Comparison of ENCODE assay signal across 9 mouse cellular contexts in genomic region chr2:181334023-181334422, GRCm38 (mm10). TPM values are rescaled to one million over a fixed set of nuclear protein-coding genes. Genes with fewer than 3 reads are reported as not detected.
A peak's percentile ranks its signal among the peaks of the same experiment; 100 is the strongest.
DNase-seq lines count a peak whose midpoint lies in the region; ATAC-seq and TF ChIP-seq lines count a peak whose summit lies in the region.
"Had no signal": no experiment of that assay in that cellular context is flagged by ENCODE, and none has a peak within 500 bp of the region (broad histone marks: within the 10 kb centered on the region; RNA-seq: fewer than 3 reads in every experiment).

No protein-coding gene starts in this region.

- peak; percentile 79 for TF ChIP-seq CTCF in midbrain, postnatal 0 days (IDR thresholded peaks at IDR 0.05)

- no peaks in the 10 kb centered on the region for H3K9me3 ChIP-seq in intestine, embryonic 16.5 days (ENCODE audit: control insufficient read depth, low read length)
- H3K9me3 ChIP-seq in midbrain, postnatal 0 days (ENCODE audit: low read length), result no peaks in the 10 kb centered on the region
- H3K9me3 ChIP-seq in stomach, embryonic 15.5 days, result no peaks in the 10 kb centered on the region
- H3K9me3 ChIP-seq: embryonic facial prominence, embryonic 15.5 days had no signal

- WGBS in intestine, embryonic 16.5 days, result 63% methylated on average over 3 of the region's 3 CpGs
- WGBS in midbrain, postnatal 0 days, result 65% methylated on average over 3 of the region's 3 CpGs
- WGBS in stomach, embryonic 15.5 days, result 63% methylated on average over 3 of the region's 3 CpGs

- H3K4me3 ChIP-seq in intestine, embryonic 16.5 days (ENCODE audit: low read length), result no peak overlapping the region
- H3K4me3 ChIP-seq in midbrain, postnatal 0 days (ENCODE audit: low read depth, low read length), result no peak overlapping the region
- no peak overlapping the region for H3K4me3 ChIP-seq in stomach, embryonic 15.5 days (replicated peaks)
- H3K4me3 ChIP-seq: embryonic facial prominence, embryonic 15.5 days had no signal

- H3K36me3 ChIP-seq in intestine, embryonic 16.5 days (ENCODE audit: control insufficient read depth, insufficient read depth, low read length), result 0 out of 2 replicates have a peak, but pooled peaks cover 5% of the 10 kb centered on the region
- peaks cover 42% of the 10 kb centered on the region for H3K36me3 ChIP-seq in midbrain, postnatal 0 days (ENCODE audit: insufficient read depth, low read length)
- peaks cover 36% of the 10 kb centered on the region for H3K36me3 ChIP-seq in stomach, embryonic 15.5 days

- intact Hi-C loops in left cerebral cortex, postnatal 25 days (cut with DNase I), result no loop called here

- H3K4me1 ChIP-seq in intestine, embryonic 16.5 days (ENCODE audit: control insufficient read depth, insufficient read depth, low read length), result no peaks in the 10 kb centered on the region
- no peaks in the 10 kb centered on the region for H3K4me1 ChIP-seq in midbrain, postnatal 0 days (ENCODE audit: insufficient read depth, low read length)
- no peaks in the 10 kb centered on the region for H3K4me1 ChIP-seq in stomach, embryonic 15.5 days
- H3K4me1 ChIP-seq: embryonic facial prominence, embryonic 15.5 days had no signal

- H3K27ac ChIP-seq in intestine, embryonic 16.5 days (ENCODE audit: low read length), result no peak overlapping the region
- H3K27ac ChIP-seq in midbrain, postnatal 0 days (ENCODE audit: low read depth, low read length), result no peak overlapping the region
- H3K27ac ChIP-seq in stomach, embryonic 15.5 days, result no peak overlapping the region
- H3K27ac ChIP-seq: embryonic facial prominence, embryonic 15.5 days had no signal

- peak; percentile 78 for DNase-seq in testis, postnatal 10 days (ENCODE audit: low spot score)
- DNase-seq in testis, postnatal 14 days (ENCODE audit: low spot score), result no peak
- peak; percentile 69 for DNase-seq in cerebellum, adult 8-10 months
- DNase-seq in left cerebral cortex, postnatal 25 days (ENCODE audit: low spot score in 2 of 2), result peak; percentile 76 to 82
- peak; percentile 76 for DNase-seq in midbrain, postnatal 0 days (ENCODE audit: low spot score)

- ATAC-seq in frontal cortex, adult (ENCODE audit: low TSS enrichment), result peak; percentile 85; the same call in 1 of the 2 replicates
- peak; percentile 56 for ATAC-seq in intestine, embryonic 16.5 days
- ATAC-seq in midbrain, postnatal 0 days (ENCODE audit: low FRiP score), result no peak
- ATAC-seq in stomach, embryonic 15.5 days (ENCODE audit: insufficient read depth, low FRiP score, low read depth), result 0 out of 2 replicates have a peak, but pooled peaks have one; percentile 53

- no peaks in the 10 kb centered on the region for H3K27me3 ChIP-seq in intestine, embryonic 16.5 days (replicated peaks; ENCODE audit: control insufficient read depth, insufficient read depth, low read length)
- H3K27me3 ChIP-seq in midbrain, postnatal 0 days (ENCODE audit: insufficient read depth, low read length), result no peaks in the 10 kb centered on the region
- H3K27me3 ChIP-seq in stomach, embryonic 15.5 days (replicated peaks), result no peaks in the 10 kb centered on the region
- H3K27me3 ChIP-seq: embryonic facial prominence, embryonic 15.5 days had no signal

- H3K9ac ChIP-seq in intestine, embryonic 16.5 days (ENCODE audit: low read depth, low read length), result no peak overlapping the region
- no peak overlapping the region for H3K9ac ChIP-seq in midbrain, postnatal 0 days (replicated peaks; ENCODE audit: low read length, poor library complexity, severe bottlenecking)
- H3K9ac ChIP-seq in stomach, embryonic 15.5 days, result no peak overlapping the region
- H3K9ac ChIP-seq: embryonic facial prominence, embryonic 15.5 days had no signal

- no peak overlapping the region for H3K4me2 ChIP-seq in intestine, embryonic 16.5 days (ENCODE audit: low read depth, low read length)
- no peak overlapping the region for H3K4me2 ChIP-seq in midbrain, postnatal 0 days (ENCODE audit: low read depth, low read length, poor library complexity, severe bottlenecking)
- no peak overlapping the region for H3K4me2 ChIP-seq in stomach, embryonic 15.5 days
- H3K4me2 ChIP-seq: embryonic facial prominence, embryonic 15.5 days had no signal

RNA-seq across cellular contexts. Expression of gene Rtel1, which starts 14.5 kb away (rescaled TPM):
- 31.0 and 32.0 TPM in 2 replicates for polyA plus RNA-seq in intestine, embryonic 16.5 days (2015; fragmentation: Nextera tagmentation; extraction: Ambion mirVana)
- total RNA-seq in left cerebral cortex, postnatal 25 days (2021), result 10 to 100 TPM; 29.8 to 34.9 TPM
- total RNA-seq in midbrain, postnatal 0 days (2014; rRNA removed), result 46.6 and 59.4 TPM in 2 replicates
- polyA plus RNA-seq in midbrain, postnatal 0 days (2015; fragmentation: Nextera tagmentation; extraction: Ambion mirVana), result 26.5 and 27.4 TPM in 2 replicates
- 35.4 and 39.2 TPM in 2 replicates for polyA plus RNA-seq in stomach, embryonic 15.5 days (2015; fragmentation: Nextera tagmentation; extraction: Ambion mirVana)

RNA-seq across cellular contexts. Expression of gene Stmn3, which starts 19.7 kb away (rescaled TPM):
- 36.3 and 40.2 TPM in 2 replicates for polyA plus RNA-seq in intestine, embryonic 16.5 days (2015; fragmentation: Nextera tagmentation; extraction: Ambion mirVana)
- total RNA-seq in left cerebral cortex, postnatal 25 days (2021), result 100 to 1,000 TPM; 631 to 689 TPM
- total RNA-seq in midbrain, postnatal 0 days (2014; rRNA removed), result 1,320 and 1,471 TPM in 2 replicates
- 1,883 and 2,098 TPM in 2 replicates for polyA plus RNA-seq in midbrain, postnatal 0 days (2015; fragmentation: Nextera tagmentation; extraction: Ambion mirVana)
- 37.6 and 39.0 TPM in 2 replicates for polyA plus RNA-seq in stomach, embryonic 15.5 days (2015; fragmentation: Nextera tagmentation; extraction: Ambion mirVana)

RNA-seq across cellular contexts. Expression of gene Zgpat, which starts 30.7 kb away (rescaled TPM):
- polyA plus RNA-seq in intestine, embryonic 16.5 days (2015; fragmentation: Nextera tagmentation; extraction: Ambion mirVana), result 36.9 and 38.5 TPM in 2 replicates
- 10 to 100 TPM; 64.8 to 68.0 TPM for total RNA-seq in left cerebral cortex, postnatal 25 days (2021)
- 79.2 and 102 TPM in 2 replicates for total RNA-seq in midbrain, postnatal 0 days (2014; rRNA removed)
- polyA plus RNA-seq in midbrain, postnatal 0 days (2015; fragmentation: Nextera tagmentation; extraction: Ambion mirVana), result 44.3 and 48.8 TPM in 2 replicates
- polyA plus RNA-seq in stomach, embryonic 15.5 days (2015; fragmentation: Nextera tagmentation; extraction: Ambion mirVana), result 36.2 and 38.5 TPM in 2 replicates

RNA-seq across cellular contexts. Expression of gene Arfrp1, which starts 31.2 kb away (rescaled TPM):
- 52.5 and 54.0 TPM in 2 replicates for polyA plus RNA-seq in intestine, embryonic 16.5 days (2015; fragmentation: Nextera tagmentation; extraction: Ambion mirVana)
- 10 to 100 TPM; 39.5 to 41.4 TPM for total RNA-seq in left cerebral cortex, postnatal 25 days (2021)
- 25.4 and 27.2 TPM in 2 replicates for total RNA-seq in midbrain, postnatal 0 days (2014; rRNA removed)
- polyA plus RNA-seq in midbrain, postnatal 0 days (2015; fragmentation: Nextera tagmentation; extraction: Ambion mirVana), result 72.1 and 77.1 TPM in 2 replicates
- 58.6 and 62.4 TPM in 2 replicates for polyA plus RNA-seq in stomach, embryonic 15.5 days (2015; fragmentation: Nextera tagmentation; extraction: Ambion mirVana)

RNA-seq across cellular contexts. Expression of gene Lime1, which starts 45.9 kb away (rescaled TPM):
- polyA plus RNA-seq in intestine, embryonic 16.5 days (2015; fragmentation: Nextera tagmentation; extraction: Ambion mirVana), result 16.3 and 16.8 TPM in 2 replicates
- total RNA-seq in left cerebral cortex, postnatal 25 days (2021), result 10 to 100 TPM; 35.8 to 39.1 TPM
- 36.4 and 44.8 TPM in 2 replicates for total RNA-seq in midbrain, postnatal 0 days (2014; rRNA removed)
- 30.3 and 32.4 TPM in 2 replicates for polyA plus RNA-seq in midbrain, postnatal 0 days (2015; fragmentation: Nextera tagmentation; extraction: Ambion mirVana)
- 18.2 and 20.2 TPM in 2 replicates for polyA plus RNA-seq in stomach, embryonic 15.5 days (2015; fragmentation: Nextera tagmentation; extraction: Ambion mirVana)

Comparison
In these comparisons a context has a peak if more than half of its experiments do, and no peak if none do; other contexts are left out.
1. RNA of gene Stmn3, which starts 19.7 kb away (polyA plus RNA-seq): 1,883 to 2,098 TPM in midbrain, postnatal 0 days; 36.3 to 40.2 TPM in intestine, embryonic 16.5 days and 37.6 to 39.0 TPM in stomach, embryonic 15.5 days; every median in the first group is over 10 times any median in the second.